Mouse (Mus musculus) midbrain, postnatal 0 days (tissue): ENCODE data around the gene Uxt. TPM values are rescaled to one million over a fixed set of nuclear protein-coding genes. Genes with fewer than 3 reads are reported as not detected.

ENCODE experiments used
- ATAC-seq: fragments of 200-750 bp; cut with Nextera tagmentation; 2 replicates; pipeline ENCODE4 v1.8.0; 2017; ENCODE audit warnings: moderate number of reproducible peaks, mild to moderate bottlenecking, moderate TSS enrichment, moderate library complexity; ENCODE audit not compliant: low FRiP score
- DNase-seq: peaks from one replicate; pipeline ENCODE4 v3.0.0-alpha.2; 2015; ENCODE audit warnings: low spot score
- H3K27ac ChIP-seq: fragments of 300-500 bp; sonication (generic); 2 replicates; pipeline ENCODE4 v1.5.1; 2014; ENCODE audit warnings: low read depth, mild to moderate bottlenecking, low read length, mixed read lengths
- H3K27me3 ChIP-seq: fragments of 300-500 bp; sonication (generic); 2 replicates; pipeline ENCODE4 v1.6.1; 2014; ENCODE audit warnings: low read length, control low read depth, mixed read lengths; ENCODE audit not compliant: insufficient read depth
- H3K36me3 ChIP-seq: fragments of 300-500 bp; sonication (generic); 2 replicates; pipeline ENCODE4 v1.6.1; 2014; ENCODE audit warnings: low read length, control low read depth, mixed read lengths; ENCODE audit not compliant: insufficient read depth
- H3K4me1 ChIP-seq: fragments of 300-500 bp; sonication (generic); 2 replicates; pipeline ENCODE4 v1.6.1; 2014; ENCODE audit warnings: mild to moderate bottlenecking, control low read depth, antibody characterized with exemption, low read length, mixed read lengths; ENCODE audit not compliant: insufficient read depth
- H3K4me2 ChIP-seq: fragments of 300-500 bp; sonication (generic); 2 replicates; pipeline ENCODE4 v1.6.1; 2014; ENCODE audit warnings: low read depth, mild to moderate bottlenecking, low read length, mixed read lengths; ENCODE audit not compliant: poor library complexity, severe bottlenecking
- H3K4me3 ChIP-seq: fragments of 300-500 bp; sonication (generic); 2 replicates; pipeline ENCODE4 v1.5.1; 2014; ENCODE audit warnings: low read depth, mild to moderate bottlenecking, low read length, moderate library complexity
- H3K9ac ChIP-seq: fragments of 300-500 bp; sonication (generic); replicated peaks from 2 replicates; pipeline ENCODE4 v1.6.1; 2014; ENCODE audit warnings: mild to moderate bottlenecking, low read length, moderate library complexity, mixed read lengths; ENCODE audit not compliant: poor library complexity, severe bottlenecking
- H3K9me3 ChIP-seq: fragments of 300-500 bp; sonication (generic); 2 replicates; pipeline ENCODE4 v1.6.1; 2016; ENCODE audit warnings: low read length, control low read depth
- CTCF ChIP-seq: IDR thresholded peaks from 2 replicates; pipeline ENCODE4 v1.5.1; 2016; ENCODE audit warnings: antibody characterized with exemption, mild to moderate bottlenecking
- WGBS: fragments of 180-500 bp; shearing (Covaris S2); extraction: QIAGEN DNeasy Blood & Tissue Kit; methylation state at CpG from one replicate; pipeline ENCODE4 v1.1.7; 2014; 5-methylcytosine and 5-hydroxymethylcytosine counted together
- polyA plus RNA-seq: library from polyadenylated mRNA; unstranded; fragments of >200 nt; fragmentation: Nextera tagmentation; extraction: Ambion mirVana; gene quantifications from 2 replicates; pipeline ENCODE4 v1.2.1, GENCODE M21; 2015
- total RNA-seq: library from RNA; depleted of rRNA; stranded (reverse); fragments of >200 nt; gene quantifications from 2 replicates; pipeline ENCODE4 v1.2.3, GENCODE M21; 2014; rRNA removed

Uxt gene
- total and polyA plus RNA-seq, 2 experiments from 2014 or later: 14.1 to 22.4 TPM

GRCm38 (mm10) chrX:20920249-20920843, 41.5 kb downstream of the Uxt start:
- TF ChIP-seq CTCF: no peak; the same call in 1 of the 2 replicates
- ATAC-seq (peak; percentile 71), DNase-seq (peak; percentile 2)
- Histone ChIP-seq H3K36me3 (no peaks in the 10 kb centered on the region), H3K4me3 (peak overlapping the region; percentile 56), H3K27ac (peak overlapping the region; percentile 77), H3K4me2 (peak overlapping the region; percentile 56), H3K4me1 (peaks cover 3% of the 10 kb centered on the region; the same call in 1 of the 2 replicates), H3K27me3 (no peaks in the 10 kb centered on the region), H3K9me3 (no peaks in the 10 kb centered on the region), H3K9ac (peak overlapping the region; percentile 71)
- WGBS: 21% methylated on average over 41 of the region's 49 CpGs

GRCm38 (mm10) chrX:20915075-20915474, 46.7 kb downstream of the Uxt start:
- Histone ChIP-seq H3K27ac (no peak overlapping the region), H3K4me2 (no peak overlapping the region), H3K9me3 (no peaks in the 10 kb centered on the region), H3K9ac (no peak overlapping the region), H3K27me3 (no peaks in the 10 kb centered on the region), H3K4me3 (no peak overlapping the region), H3K4me1 (peaks cover 3% of the 10 kb centered on the region; the same call in 1 of the 2 replicates), H3K36me3 (no peaks in the 10 kb centered on the region)
- ATAC-seq: no peak
- TF ChIP-seq CTCF: no peak
- no peak for DNase-seq

GRCm38 (mm10) chrX:20913726-20914125, 48.1 kb downstream of the Uxt start:
- TF ChIP-seq CTCF: no peak
- Histone ChIP-seq H3K4me2 (no peak overlapping the region), H3K27ac (no peak overlapping the region), H3K4me1 (0 out of 2 replicates have a peak, but pooled peaks cover 3% of the 10 kb centered on the region), H3K36me3 (no peaks in the 10 kb centered on the region), H3K9me3 (no peaks in the 10 kb centered on the region), H3K9ac (no peak overlapping the region), H3K27me3 (no peaks in the 10 kb centered on the region), H3K4me3 (no peak overlapping the region)
- DNase-seq (no peak), ATAC-seq (no peak)
- WGBS: 88% methylated on average over 6 of the region's 6 CpGs

GRCm38 (mm10) chrX:20910074-20910473, 51.7 kb downstream of the Uxt start:
- 53% methylated on average over 3 of the region's 3 CpGs for WGBS
- DNase-seq (no peak), ATAC-seq (no peak)
- Histone ChIP-seq H3K9me3 (no peaks in the 10 kb centered on the region), H3K27ac (no peak overlapping the region), H3K27me3 (no peaks in the 10 kb centered on the region), H3K4me2 (no peak overlapping the region), H3K4me1 (no peaks in the 10 kb centered on the region), H3K36me3 (0 out of 2 replicates have a peak, but pooled peaks cover 3% of the 10 kb centered on the region), H3K9ac (no peak overlapping the region), H3K4me3 (no peak overlapping the region)
- no peak for TF ChIP-seq CTCF

Other genes starting within 250 kb of the Uxt start
- gene Araf, start 164.2 kb downstream of the Uxt start, total RNA-seq: 262 and 315 TPM in 2 replicates
- gene Araf, start 164.2 kb downstream of the Uxt start, polyA plus RNA-seq: 424 and 456 TPM in 2 replicates
- 3.8 and 9.3 TPM in 2 replicates for gene Timp1, start 91.9 kb downstream of the Uxt start, total RNA-seq
- gene Timp1, start 91.9 kb downstream of the Uxt start, polyA plus RNA-seq: 3.2 and 4.1 TPM in 2 replicates
- gene Syn1, start 41.0 kb downstream of the Uxt start, total RNA-seq: 60.9 and 70.8 TPM in 2 replicates
- 113 and 115 TPM in 2 replicates for gene Syn1, start 41.0 kb downstream of the Uxt start, polyA plus RNA-seq
- gene Cfp, start 30.5 kb downstream of the Uxt start, total RNA-seq: 7.7 and 8.4 TPM in 2 replicates
- 3.1 and 3.2 TPM in 2 replicates for gene Cfp, start 30.5 kb downstream of the Uxt start, polyA plus RNA-seq
- gene Elk1, start 11.4 kb downstream of the Uxt start, total RNA-seq: 31.7 and 38.4 TPM in 2 replicates
- gene Elk1, start 11.4 kb downstream of the Uxt start, polyA plus RNA-seq: 15.4 and 16.7 TPM in 2 replicates
- 5.3 and 12.0 TPM in 2 replicates for gene Zfp182, start 100.3 kb upstream of the Uxt start, total RNA-seq
- gene Zfp182, start 100.3 kb upstream of the Uxt start, polyA plus RNA-seq: 3.9 and 4.0 TPM in 2 replicates
- gene Spaca5, start 106.4 kb upstream of the Uxt start, total RNA-seq: not detected in 2 replicates
- gene Spaca5, start 106.4 kb upstream of the Uxt start, polyA plus RNA-seq: not detected in 2 replicates
- 4.4 and 4.7 TPM in 2 replicates for gene Zfp300, start 127.5 kb upstream of the Uxt start, total RNA-seq
- 3.3 and 3.4 TPM in 2 replicates for gene Zfp300, start 127.5 kb upstream of the Uxt start, polyA plus RNA-seq
- not detected in 2 replicates for gene Ssxa1, start 153.8 kb upstream of the Uxt start, total RNA-seq
- not detected in 2 replicates for gene Ssxa1, start 153.8 kb upstream of the Uxt start, polyA plus RNA-seq
- gene Gm21876, start 213.6 kb upstream of the Uxt start, total RNA-seq: not detected in 2 replicates
- gene Gm21876, start 213.6 kb upstream of the Uxt start, polyA plus RNA-seq: not detected in 2 replicates